Mouse (Mus musculus) c-Kit-negative CD71-positive TER-119-positive erythroid progenitor cells, embryonic 14.5 days (primary cell): ENCODE measurements around the gene Cytip.
"Not testable (repeated sequence)": the region's sequence is repeated elsewhere in the genome, so short reads cannot be mapped to it uniquely, and the experiment has no call there.

Experiments
- DNase-seq: peaks from one replicate; pipeline ENCODE4 v3.0.0-alpha.2; 2013; ENCODE audit warnings: low read depth, low spot score

Cytip gene

GRCm38 (mm10) chr2:58107887-58108286, 87.4 kb downstream of the Cytip start:
- DNase-seq = not testable (repeated sequence)

GRCm38 (mm10) chr2:58107046-58107445, 88.3 kb downstream of the Cytip start:
- DNase-seq = no peak

GRCm38 (mm10) chr2:58094818-58095217, 100.5 kb downstream of the Cytip start:
- DNase-seq = no peak

- DNase-seq = no peak
Observed at GRCm38 (mm10) chr2:58086420-58086819, 108.9 kb downstream of the Cytip start.

GRCm38 (mm10) chr2:58079849-58080248, 115.5 kb downstream of the Cytip start:
- no peak for DNase-seq
